In genomic region chr13:49559185-49559584, GRCm38 (mm10) we compare ENCODE assay signal across 8 mouse cellular contexts. TPM values are rescaled to one million over a fixed set of nuclear protein-coding genes. Genes with fewer than 3 reads are reported as not detected.
DNase-seq lines count a peak whose midpoint lies in the region; ATAC-seq and TF ChIP-seq lines count a peak whose summit lies in the region.

No protein-coding gene starts in this region.

- H3K27me3 ChIP-seq in kidney, adult 2 months (replicated peaks; ENCODE audit: control insufficient read depth, insufficient read depth, low read length), result no peaks in the 10 kb centered on the region
- H3K27me3 ChIP-seq in kidney, embryonic 14.5 days (ENCODE audit: control insufficient read depth, insufficient read depth, low read length), result no peaks in the 10 kb centered on the region
- no peaks in the 10 kb centered on the region for H3K27me3 ChIP-seq in E14TG2a.4 (ENCODE audit: insufficient read depth, low read length)

- H3K4me2 ChIP-seq in kidney, embryonic 14.5 days (replicated peaks; ENCODE audit: low read depth, low read length), result no peak overlapping the region

- H3K9me3 ChIP-seq in kidney, embryonic 14.5 days (ENCODE audit: control insufficient read depth, low read length), result no peaks in the 10 kb centered on the region
- no peaks in the 10 kb centered on the region for H3K9me3 ChIP-seq in E14TG2a.4 (ENCODE audit: low read length)

- peak; percentile 77 for TF ChIP-seq CTCF in kidney, adult 2 months (conservative IDR thresholded peaks at IDR 0.05; ENCODE audit: insufficient read depth, insufficient read length, low read depth, low read length)
- peak; percentile 22; the same call in 1 of the 2 replicates for TF ChIP-seq CTCF in E14TG2a.4 (conservative IDR thresholded peaks at IDR 0.05; ENCODE audit: low read length)
- peak; percentile 30; the same call in 1 of the 2 replicates for TF ChIP-seq CTCF in bone marrow, adult 2 months (IDR thresholded peaks at IDR 0.05; ENCODE audit: control insufficient read depth, insufficient read depth, low read length)

- WGBS in kidney, adult 2 months, result 47% methylated on average over 2 of the region's 2 CpGs
- WGBS in kidney, embryonic 14.5 days, result 41% methylated on average over 2 of the region's 2 CpGs
- WGBS in bone marrow, adult 2 months, result 61% methylated on average over 2 of the region's 2 CpGs

- no peaks in the 10 kb centered on the region for H3K36me3 ChIP-seq in kidney, adult 2 months (ENCODE audit: control insufficient read depth, insufficient read depth, low read length)
- H3K36me3 ChIP-seq in kidney, embryonic 14.5 days (ENCODE audit: control insufficient read depth, insufficient read depth, low read length), result no peaks in the 10 kb centered on the region
- no peaks in the 10 kb centered on the region for H3K36me3 ChIP-seq in E14TG2a.4 (ENCODE audit: insufficient read depth, low read length)

- no peak overlapping the region for H3K9ac ChIP-seq in kidney, embryonic 14.5 days (ENCODE audit: low read depth, low read length)

- no peak overlapping the region for H3K27ac ChIP-seq in kidney, adult 2 months (ENCODE audit: insufficient read depth, low read depth, low read length)
- H3K27ac ChIP-seq in kidney, embryonic 14.5 days (ENCODE audit: low read depth, low read length), result no peak overlapping the region
- no peak overlapping the region for H3K27ac ChIP-seq in bone marrow, adult 2 months (ENCODE audit: control insufficient read depth, insufficient read depth, low read depth, low read length, poor library complexity)

- H3K4me3 ChIP-seq in kidney, adult 2 months (ENCODE audit: insufficient read depth, low read depth, low read length), result no peak overlapping the region
- no peak overlapping the region for H3K4me3 ChIP-seq in kidney, embryonic 14.5 days (ENCODE audit: low read length)
- no peak overlapping the region for H3K4me3 ChIP-seq in E14TG2a.4 (replicated peaks; ENCODE audit: low read length)
- H3K4me3 ChIP-seq in bone marrow, adult 2 months (replicated peaks; ENCODE audit: control insufficient read depth, low read depth, low read length), result no peak overlapping the region

- no peaks in the 10 kb centered on the region for H3K4me1 ChIP-seq in kidney, adult 2 months (ENCODE audit: control insufficient read depth, insufficient read depth, low read length)
- no peaks in the 10 kb centered on the region for H3K4me1 ChIP-seq in kidney, embryonic 14.5 days (ENCODE audit: control insufficient read depth, insufficient read depth, low read length)
- H3K4me1 ChIP-seq in E14TG2a.4 (replicated peaks; ENCODE audit: low read depth, low read length), result no peaks in the 10 kb centered on the region
- no peaks in the 10 kb centered on the region for H3K4me1 ChIP-seq in bone marrow, adult 2 months (ENCODE audit: control insufficient read depth, insufficient read depth, low read length)

- DNase-seq in kidney, adult 2 months, result peak; percentile 58
- peak; percentile 70 for DNase-seq in kidney, adult 9 months
- peak; percentile 27 for DNase-seq in retina, postnatal 1 day
- no peak for DNase-seq in left cerebral cortex, adult 9 months (ENCODE audit: low spot score in 2 of 2)
- no peak for DNase-seq in left cerebral cortex, postnatal 14 days (ENCODE audit: low spot score in 2 of 2)

- no peak for TF ChIP-seq POLR2A in kidney, adult 2 months (IDR thresholded peaks at IDR 0.05; ENCODE audit: low read depth, low read length)
- TF ChIP-seq POLR2A in bone marrow, adult 2 months (IDR thresholded peaks at IDR 0.05; ENCODE audit: borderline replicate concordance, control insufficient read depth, low read depth, low read length), result no peak

- ATAC-seq in kidney, embryonic 14.5 days (ENCODE audit: low FRiP score, low TSS enrichment), result no peak

- intact Hi-C loops in left cerebral cortex, postnatal 14 days (cut with DNase I), result no loop called here

RNA-seq across cellular contexts. Expression of gene Aspn, which starts 14.9 kb away (rescaled TPM):
- 0.56 and 1.0 TPM in 2 replicates for polyA plus RNA-seq in kidney, adult 2 months (2012; rRNA removed)
- polyA plus RNA-seq in kidney, embryonic 14.5 days (2014; fragmentation: Nextera tagmentation; extraction: Ambion mirVana), result 3.7 and 5.3 TPM in 2 replicates
- polyA plus RNA-seq in bone marrow, adult 2 months (2011; ENCODE audit: insufficient read depth, insufficient read length, low replicate concordance, missing spikeins), result 2.0 and 5.9 TPM in 2 replicates
- 1 to 10 TPM; 1.4 to 1.9 TPM for total RNA-seq in left cerebral cortex, postnatal 14 days (2021)

RNA-seq across cellular contexts. Expression of gene Omd, which starts 23.1 kb away (rescaled TPM):
- 0.69 and 0.70 TPM in 2 replicates for polyA plus RNA-seq in kidney, adult 2 months (2012; rRNA removed)
- polyA plus RNA-seq in kidney, embryonic 14.5 days (2014; fragmentation: Nextera tagmentation; extraction: Ambion mirVana), result 0.89 and 0.93 TPM in 2 replicates
- 0.63 and 1.3 TPM in 2 replicates for polyA plus RNA-seq in bone marrow, adult 2 months (2011; ENCODE audit: insufficient read depth, insufficient read length, low replicate concordance, missing spikeins)
- 1 to 10 TPM; 1.5 to 1.9 TPM for total RNA-seq in left cerebral cortex, postnatal 14 days (2021)

RNA-seq across cellular contexts. Expression of gene Ogn, which starts 48.7 kb away (rescaled TPM):
- 8.8 and 10.9 TPM in 2 replicates for polyA plus RNA-seq in kidney, adult 2 months (2012; rRNA removed)
- 26.3 and 31.6 TPM in 2 replicates for polyA plus RNA-seq in kidney, embryonic 14.5 days (2014; fragmentation: Nextera tagmentation; extraction: Ambion mirVana)
- polyA plus RNA-seq in bone marrow, adult 2 months (2011; ENCODE audit: insufficient read depth, insufficient read length, low replicate concordance, missing spikeins), result 2.9 and 6.4 TPM in 2 replicates
- total RNA-seq in left cerebral cortex, postnatal 14 days (2021), result 1 to 10 TPM; 5.4 to 7.3 TPM

RNA-seq across cellular contexts. Expression of gene Ecm2, which starts 54.6 kb away (rescaled TPM):
- polyA plus RNA-seq in kidney, adult 2 months (2012; rRNA removed), result 2.0 and 3.0 TPM in 2 replicates
- polyA plus RNA-seq in kidney, embryonic 14.5 days (2014; fragmentation: Nextera tagmentation; extraction: Ambion mirVana), result 0.61 and 0.93 TPM in 2 replicates
- 0.42 TPM in 1 of 2 replicates, not detected in the other for polyA plus RNA-seq in bone marrow, adult 2 months (2011; ENCODE audit: insufficient read depth, insufficient read length, low replicate concordance, missing spikeins)
- 1 to 10 TPM; 2.0 to 2.4 TPM for total RNA-seq in left cerebral cortex, postnatal 14 days (2021)

Comparison
In these comparisons a context has a peak if more than half of its experiments do, and no peak if none do; other contexts are left out.
1. DNase-seq: peak in kidney, adult 2 months (single experiment), kidney, adult 9 months (single experiment) and retina, postnatal 1 day (single experiment); none in left cerebral cortex, adult 9 months (0 of 2) and left cerebral cortex, postnatal 14 days (0 of 2).
2. CTCF ChIP-seq: peak in every context shown above with its lines; median percentile 77 in kidney, adult 2 months; 30 in bone marrow, adult 2 months; 22 in E14TG2a.4.